Mouse (Mus musculus) lung, postnatal 0 days (tissue): ENCODE data around the gene Ctf1. TPM values are rescaled to one million over a fixed set of nuclear protein-coding genes. Genes with fewer than 3 reads are reported as not detected.
"Not testable (repeated sequence)": the region's sequence is repeated elsewhere in the genome, so short reads cannot be mapped to it uniquely, and the experiment has no call there.

Experiments used
- ATAC-seq: fragments of 200-750 bp; cut with Nextera tagmentation; 2 replicates; pipeline ENCODE4 v1.8.0; 2017; ENCODE audit warnings: moderate library complexity
- DNase-seq: peaks from one replicate; pipeline ENCODE4 v3.0.0-alpha.2; 2016; ENCODE audit warnings: low spot score
- H3K27ac ChIP-seq: fragments of 300-500 bp; sonication (generic); 2 replicates; pipeline ENCODE4 v1.5.1; 2014; ENCODE audit warnings: antibody characterized with exemption, mild to moderate bottlenecking, low read length, mixed read lengths
- H3K27me3 ChIP-seq: fragments of 300-500 bp; sonication (generic); replicated peaks from 2 replicates; pipeline ENCODE4 v1.6.1; 2014; ENCODE audit warnings: low read length, mixed read lengths; ENCODE audit not compliant: insufficient read depth
- H3K36me3 ChIP-seq: fragments of 300-500 bp; sonication (generic); 2 replicates; pipeline ENCODE4 v1.6.1; 2014; ENCODE audit warnings: low read length, mixed read lengths; ENCODE audit not compliant: insufficient read depth
- H3K4me1 ChIP-seq: fragments of 300-500 bp; sonication (generic); 2 replicates; pipeline ENCODE4 v1.6.1; 2014; ENCODE audit warnings: antibody characterized with exemption, low read depth, low read length, mixed read lengths; ENCODE audit not compliant: insufficient read depth
- H3K4me2 ChIP-seq: fragments of 300-500 bp; sonication (generic); replicated peaks from 2 replicates; pipeline ENCODE4 v1.6.1; 2014; ENCODE audit warnings: low read depth, mild to moderate bottlenecking, low read length, moderate library complexity, mixed read lengths
- H3K4me3 ChIP-seq: fragments of 300-500 bp; sonication (generic); 2 replicates; pipeline ENCODE4 v1.5.1; 2014; ENCODE audit warnings: low read depth, low read length
- H3K9ac ChIP-seq: fragments of 300-500 bp; sonication (generic); replicated peaks from 2 replicates; pipeline ENCODE4 v1.6.1; 2014; ENCODE audit warnings: low read depth, mild to moderate bottlenecking
- H3K9me3 ChIP-seq: fragments of 300-500 bp; sonication (generic); 2 replicates; pipeline ENCODE4 v1.6.1; 2016; ENCODE audit warnings: low read length, mixed read lengths
- CTCF ChIP-seq: IDR thresholded peaks from 2 replicates; pipeline ENCODE4 v1.5.1; 2016; ENCODE audit warnings: antibody characterized with exemption, mild to moderate bottlenecking
- EP300 ChIP-seq: IDR thresholded peaks from 2 replicates; pipeline ENCODE4 v1.6.1; 2016; ENCODE audit warnings: antibody characterized with exemption, mild to moderate bottlenecking, control low read depth
- WGBS: fragments of 180-500 bp; shearing (Covaris S2); extraction: QIAGEN DNeasy Blood & Tissue Kit; methylation state at CpG from one replicate; pipeline ENCODE4 v1.1.7; 2014; 5-methylcytosine and 5-hydroxymethylcytosine counted together
- polyA plus RNA-seq: library from polyadenylated mRNA; unstranded; fragments of >200 nt; fragmentation: Nextera tagmentation; extraction: Ambion mirVana; gene quantifications from 2 replicates; pipeline ENCODE4 v1.2.1, GENCODE M21; 2015

The Ctf1 gene
- polyA plus RNA-seq, 1 experiment from 2014 or later = 9.9 TPM

GRCm38 (mm10) chr7:127689626-127690280, 22.8 kb upstream of the Ctf1 start:
- Histone ChIP-seq H3K4me1 (no peaks in the 10 kb centered on the region), H3K9ac (no peak overlapping the region), H3K27ac (no peak overlapping the region), H3K9me3 (no peaks in the 10 kb centered on the region), H3K36me3 (no peaks in the 10 kb centered on the region), H3K27me3 (no peaks in the 10 kb centered on the region), H3K4me3 (no peak overlapping the region), H3K4me2 (no peak overlapping the region)
- ATAC-seq (no peak), DNase-seq (no peak)
- 61% methylated on average over 9 of the region's 9 CpGs for WGBS
- TF ChIP-seq CTCF (no peak), EP300 (no peak)

GRCm38 (mm10) chr7:127691221-127691989, 21.1 kb upstream of the Ctf1 start:
- DNase-seq (peak; percentile 86), ATAC-seq (peak; percentile 91)
- H3K27me3 ChIP-seq = no peaks in the 10 kb centered on the region
- peak overlapping the region; percentile 24; the same call in 1 of the 2 replicates for H3K4me3 ChIP-seq
- no peaks in the 10 kb centered on the region for H3K4me1 ChIP-seq
- H3K36me3 ChIP-seq = no peaks in the 10 kb centered on the region
- H3K27ac ChIP-seq = peak overlapping the region; percentile 69
- no peak for TF ChIP-seq EP300
- TF ChIP-seq CTCF = no peak
- WGBS = 7% methylated on average over 15 of the region's 15 CpGs
- no peaks in the 10 kb centered on the region for H3K9me3 ChIP-seq
- H3K9ac ChIP-seq = peak overlapping the region; percentile 34
- H3K4me2 ChIP-seq = peak overlapping the region; percentile 58

- Histone ChIP-seq H3K27ac (no peak overlapping the region), H3K36me3 (no peaks in the 10 kb centered on the region), H3K9ac (no peak overlapping the region), H3K4me2 (no peak overlapping the region), H3K9me3 (no peaks in the 10 kb centered on the region), H3K4me1 (no peaks in the 10 kb centered on the region), H3K4me3 (no peak overlapping the region), H3K27me3 (no peaks in the 10 kb centered on the region)
- no peak for ATAC-seq
- DNase-seq = no peak
- 93% methylated on average over 8 of the region's 8 CpGs for WGBS
- TF ChIP-seq CTCF (no peak), EP300 (no peak)
Observed at GRCm38 (mm10) chr7:127693290-127693689, 19.2 kb upstream of the Ctf1 start.

GRCm38 (mm10) chr7:127693730-127694129, 18.8 kb upstream of the Ctf1 start:
- not testable (repeated sequence) for H3K4me1 ChIP-seq, H3K9ac ChIP-seq, H3K27me3 ChIP-seq, H3K36me3 ChIP-seq, H3K4me3 ChIP-seq, H3K4me2 ChIP-seq, ATAC-seq, H3K27ac ChIP-seq, H3K9me3 ChIP-seq, DNase-seq
- 85% methylated on average over 7 of the region's 7 CpGs for WGBS

GRCm38 (mm10) chr7:127698986-127699385, 13.6 kb upstream of the Ctf1 start:
- 74% methylated on average over 6 of the region's 6 CpGs for WGBS
- no peak for DNase-seq
- peaks cover 4% of the 10 kb centered on the region; the same call in 1 of the 2 replicates for H3K36me3 ChIP-seq
- no peak for ATAC-seq
- H3K27ac ChIP-seq = no peak overlapping the region
- H3K4me3 ChIP-seq = no peak overlapping the region
- TF ChIP-seq EP300 (no peak), CTCF (no peak)
- H3K27me3 ChIP-seq = no peaks in the 10 kb centered on the region
- H3K9ac ChIP-seq = no peak overlapping the region
- no peak overlapping the region for H3K4me2 ChIP-seq
- no peaks in the 10 kb centered on the region for H3K4me1 ChIP-seq
- no peaks in the 10 kb centered on the region for H3K9me3 ChIP-seq

- Histone ChIP-seq H3K4me3 (no peak overlapping the region), H3K9me3 (no peaks in the 10 kb centered on the region), H3K9ac (no peak overlapping the region), H3K27ac (no peak overlapping the region), H3K36me3 (peaks cover 18% of the 10 kb centered on the region), H3K4me1 (no peaks in the 10 kb centered on the region), H3K27me3 (no peaks in the 10 kb centered on the region), H3K4me2 (no peak overlapping the region)
- whole genome bisulfite sequencing = 42% methylated on average over 3 of the region's 3 CpGs
- DNase-seq (no peak), ATAC-seq (no peak)
- no peak for TF ChIP-seq EP300
- TF ChIP-seq CTCF = no peak
Observed at GRCm38 (mm10) chr7:127700712-127701331, 11.7 kb upstream of the Ctf1 start.
